Mouse (Mus musculus) liver, embryonic 11.5 days (tissue): ENCODE measurements around the gene Lmod3. TPM values are rescaled to one million over a fixed set of nuclear protein-coding genes. Genes with fewer than 3 reads are reported as not detected.

ENCODE experiments used
- ATAC-seq: fragments of 200-750 bp; cut with Nextera tagmentation; replicated peaks from 2 replicates; pipeline ENCODE4 v1.8.0; 2017; ENCODE audit warnings: moderate number of reproducible peaks, mild to moderate bottlenecking, moderate TSS enrichment, moderate library complexity; ENCODE audit not compliant: low FRiP score
- DNase-seq: peaks from one replicate; pipeline ENCODE4 v3.0.0-alpha.2; 2017; ENCODE audit warnings: low spot score
- H3K27ac ChIP-seq: fragments of 300-500 bp; sonication (generic); 2 replicates; pipeline ENCODE4 v1.5.1; 2014; ENCODE audit warnings: mild to moderate bottlenecking, low read depth, low read length, control low read depth
- H3K27me3 ChIP-seq: fragments of 300-500 bp; sonication (generic); replicated peaks from 2 replicates; pipeline ENCODE4 v1.6.1; 2014; ENCODE audit warnings: low read length, mixed read lengths; ENCODE audit not compliant: control insufficient read depth, insufficient read depth
- H3K36me3 ChIP-seq: fragments of 300-500 bp; sonication (generic); 2 replicates; pipeline ENCODE4 v1.6.1; 2014; ENCODE audit warnings: mild to moderate bottlenecking, low read length, moderate library complexity, mixed read lengths; ENCODE audit not compliant: control insufficient read depth, insufficient read depth
- H3K4me1 ChIP-seq: fragments of 300-500 bp; sonication (generic); replicated peaks from 2 replicates; pipeline ENCODE4 v1.6.1; 2014; ENCODE audit warnings: low read length, mixed read lengths; ENCODE audit not compliant: control insufficient read depth, insufficient read depth
- H3K4me2 ChIP-seq: fragments of 300-500 bp; sonication (generic); 2 replicates; pipeline ENCODE4 v1.6.1; 2014; ENCODE audit warnings: mild to moderate bottlenecking, control low read depth, moderate library complexity
- H3K4me3 ChIP-seq: fragments of 300-500 bp; sonication (generic); 2 replicates; pipeline ENCODE4 v1.5.1; 2014; ENCODE audit warnings: low read depth, low read length, control low read depth
- H3K9ac ChIP-seq: fragments of 300-500 bp; sonication (generic); 2 replicates; pipeline ENCODE4 v1.6.1; 2014; ENCODE audit warnings: low read depth, low read length, control low read depth
- H3K9me3 ChIP-seq: fragments of 300-500 bp; sonication (generic); 2 replicates; pipeline ENCODE4 v1.6.1; 2016; ENCODE audit warnings: low read length, inconsistent platforms, mixed read lengths; ENCODE audit not compliant: control insufficient read depth
- WGBS: fragments of 180-500 bp; shearing (Covaris S2); extraction: QIAGEN DNeasy Blood & Tissue Kit; methylation state at CpG from one replicate; pipeline ENCODE4 v1.1.7; 2014; 5-methylcytosine and 5-hydroxymethylcytosine counted together
- polyA plus RNA-seq: library from polyadenylated mRNA; unstranded; fragments of >200 nt; fragmentation: Nextera tagmentation; extraction: Ambion mirVana; gene quantifications from 2 replicates; pipeline ENCODE4 v1.2.1, GENCODE M21; 2014

Lmod3 gene
- polyA plus RNA-seq, 1 experiment from 2014 or later: not detected

- no peaks in the 10 kb centered on the region for H3K9me3 ChIP-seq
- DNase-seq: no peak
- WGBS: 81% methylated on average over 4 of the region's 4 CpGs
Measured at GRCm38 (mm10) chr6:97216154-97216821, 36.3 kb downstream of the Lmod3 start.

GRCm38 (mm10) chr6:97211981-97212380 lies 40.6 kb downstream of the Lmod3 start:
- no peaks in the 10 kb centered on the region for H3K9me3 ChIP-seq
- H3K4me1 ChIP-seq: peaks cover 23% of the 10 kb centered on the region
- ATAC-seq: no peak; the same call in 1 of the 2 replicates
- 0 out of 2 replicates have a peak overlapping the region, but pooled peaks have one; percentile 6 for H3K27ac ChIP-seq
- H3K4me3 ChIP-seq: peak overlapping the region; percentile 77
- WGBS: 43% methylated on average over 12 of the region's 12 CpGs
- peak; percentile 41 for DNase-seq
- peak overlapping the region; percentile 83 for H3K9ac ChIP-seq
- H3K4me2 ChIP-seq: peak overlapping the region; percentile 88
- H3K36me3 ChIP-seq: 0 out of 2 replicates have a peak, but pooled peaks cover 6% of the 10 kb centered on the region
- H3K27me3 ChIP-seq: no peaks in the 10 kb centered on the region

More at GRCm38 (mm10) chr6:97216154-97216821, 36.3 kb downstream of the Lmod3 start:
- no peak overlapping the region for H3K4me2 ChIP-seq
- no peak overlapping the region for H3K9ac ChIP-seq
- no peaks in the 10 kb centered on the region for H3K27me3 ChIP-seq
- no peak overlapping the region for H3K4me3 ChIP-seq
- 0 out of 2 replicates have a peak, but pooled peaks cover 6% of the 10 kb centered on the region for H3K36me3 ChIP-seq
- ATAC-seq: no peak
- no peak overlapping the region for H3K27ac ChIP-seq
- H3K4me1 ChIP-seq: peaks cover 22% of the 10 kb centered on the region

- H3K27ac ChIP-seq: peak overlapping the region; percentile 10
- H3K27me3 ChIP-seq: no peaks in the 10 kb centered on the region
- H3K9me3 ChIP-seq: no peaks in the 10 kb centered on the region
- peak overlapping the region; percentile 77 for H3K4me3 ChIP-seq
- peak overlapping the region; percentile 88 for H3K4me2 ChIP-seq
- peak overlapping the region; percentile 83 for H3K9ac ChIP-seq
- WGBS: 4% methylated on average over 22 of the region's 22 CpGs
- 0 out of 2 replicates have a peak, but pooled peaks cover 6% of the 10 kb centered on the region for H3K36me3 ChIP-seq
- H3K4me1 ChIP-seq: peaks cover 22% of the 10 kb centered on the region
- DNase-seq (peak; percentile 54), ATAC-seq (peak; percentile 83)
Measured at GRCm38 (mm10) chr6:97210962-97211601, 41.5 kb downstream of the Lmod3 start.

GRCm38 (mm10) chr6:97210191-97210961 lies 42.2 kb downstream of the Lmod3 start, which contains the start of gene Arl6ip5:
Gene Arl6ip5 (plus strand): TSS chr6:97210689.
- WGBS: 10% methylated on average over 32 of the region's 32 CpGs
- no peaks in the 10 kb centered on the region for H3K9me3 ChIP-seq
- peak within 1 kb of the TSS; percentile 88 for H3K4me2 ChIP-seq
- peaks cover 20% of the 10 kb centered on the region for H3K4me1 ChIP-seq
- peak within 1 kb of the TSS; percentile 10 for H3K27ac ChIP-seq
- H3K9ac ChIP-seq: peak within 1 kb of the TSS; percentile 83
- ATAC-seq: peak; percentile 65
- peak within 1 kb of the TSS; percentile 77 for H3K4me3 ChIP-seq
- DNase-seq: peak; percentile 85
- H3K36me3 ChIP-seq: 0 out of 2 replicates have a peak, but pooled peaks cover 6% of the 10 kb centered on the region
- no peaks in the 10 kb centered on the region for H3K27me3 ChIP-seq

GRCm38 (mm10) chr6:97209751-97210150 lies 42.8 kb downstream of the Lmod3 start:
- peaks cover 20% of the 10 kb centered on the region for H3K4me1 ChIP-seq

GRCm38 (mm10) chr6:97209201-97209600 lies 43.4 kb downstream of the Lmod3 start:
- Histone ChIP-seq H3K9me3 (no peaks in the 10 kb centered on the region), H3K36me3 (no peaks in the 10 kb centered on the region), H3K4me3 (no peak overlapping the region), H3K27ac (no peak overlapping the region), H3K4me1 (peaks cover 19% of the 10 kb centered on the region), H3K4me2 (no peak overlapping the region), H3K27me3 (no peaks in the 10 kb centered on the region), H3K9ac (no peak overlapping the region)
- no peak for DNase-seq
- no peak for ATAC-seq
- 55% methylated on average over 3 of the region's 3 CpGs for WGBS

More at GRCm38 (mm10) chr6:97209751-97210150, 42.8 kb downstream of the Lmod3 start:
- H3K4me3 ChIP-seq: no peak overlapping the region
- no peaks in the 10 kb centered on the region for H3K9me3 ChIP-seq
- ATAC-seq (no peak), DNase-seq (no peak)
- H3K27me3 ChIP-seq: no peaks in the 10 kb centered on the region
- H3K4me2 ChIP-seq: no peak overlapping the region
- 82% methylated on average over 4 of the region's 4 CpGs for WGBS
- H3K9ac ChIP-seq: no peak overlapping the region
- 0 out of 2 replicates have a peak, but pooled peaks cover 3% of the 10 kb centered on the region for H3K36me3 ChIP-seq
- H3K27ac ChIP-seq: no peak overlapping the region

GRCm38 (mm10) chr6:97208406-97208805 lies 44.2 kb downstream of the Lmod3 start:
- no peak for DNase-seq
- no peaks in the 10 kb centered on the region for H3K9me3 ChIP-seq
- no peaks in the 10 kb centered on the region for H3K27me3 ChIP-seq
- H3K4me3 ChIP-seq: no peak overlapping the region
- peaks cover 19% of the 10 kb centered on the region for H3K4me1 ChIP-seq
- no peak for ATAC-seq
- no peaks in the 10 kb centered on the region for H3K36me3 ChIP-seq
- H3K27ac ChIP-seq: no peak overlapping the region
- H3K9ac ChIP-seq: no peak overlapping the region
- 38% methylated on average over 3 of the region's 3 CpGs for WGBS
- H3K4me2 ChIP-seq: no peak overlapping the region

GRCm38 (mm10) chr6:97207085-97207484 lies 45.5 kb downstream of the Lmod3 start:
- no peak overlapping the region for H3K9ac ChIP-seq
- H3K4me1 ChIP-seq: peaks cover 15% of the 10 kb centered on the region
- no peak overlapping the region for H3K4me2 ChIP-seq
- ATAC-seq (no peak), DNase-seq (no peak)
- no peaks in the 10 kb centered on the region for H3K9me3 ChIP-seq
- H3K27me3 ChIP-seq: no peaks in the 10 kb centered on the region
- H3K4me3 ChIP-seq: no peak overlapping the region
- no peak overlapping the region for H3K27ac ChIP-seq
- 65% methylated on average over 4 of the region's 4 CpGs for WGBS
- no peaks in the 10 kb centered on the region for H3K36me3 ChIP-seq
